Mouse (Mus musculus) embryonic facial prominence, embryonic 11.5 days (tissue): ENCODE measurements around the gene Cbx1. TPM values are rescaled to one million over a fixed set of nuclear protein-coding genes. Genes with fewer than 3 reads are reported as not detected.

Experiments used
- ATAC-seq: fragments of 200-750 bp; cut with Nextera tagmentation; replicated peaks from 2 replicates; pipeline ENCODE4 v1.8.0; 2017; ENCODE audit warnings: low read depth; ENCODE audit not compliant: insufficient number of reproducible peaks, low FRiP score, low TSS enrichment
- DNase-seq: peaks from one replicate; pipeline ENCODE4 v3.0.0-alpha.2; 2015; ENCODE audit warnings: low spot score
- H3K27ac ChIP-seq: fragments of 300-500 bp; sonication (generic); replicated peaks from 2 replicates; pipeline ENCODE4 v1.5.1; 2014; ENCODE audit warnings: mild to moderate bottlenecking, low read depth, low read length, control low read depth
- H3K27me3 ChIP-seq: fragments of 300-500 bp; sonication (generic); 2 replicates; pipeline ENCODE4 v1.6.1; 2014; ENCODE audit warnings: mild to moderate bottlenecking, low read length, moderate library complexity, mixed read lengths; ENCODE audit not compliant: control insufficient read depth, insufficient read depth
- H3K36me3 ChIP-seq: fragments of 300-500 bp; sonication (generic); replicated peaks from 2 replicates; pipeline ENCODE4 v1.6.1; 2014; ENCODE audit warnings: low read depth, mild to moderate bottlenecking, low read length, moderate library complexity, mixed read lengths; ENCODE audit not compliant: control insufficient read depth, insufficient read depth
- H3K4me1 ChIP-seq: fragments of 300-500 bp; sonication (generic); 2 replicates; pipeline ENCODE4 v1.6.1; 2014; ENCODE audit warnings: low read length, mixed read lengths; ENCODE audit not compliant: control insufficient read depth, insufficient read depth
- H3K4me2 ChIP-seq: fragments of 300-500 bp; sonication (generic); 2 replicates; pipeline ENCODE4 v1.6.1; 2014; ENCODE audit warnings: low read depth, mild to moderate bottlenecking, control low read depth, low read length, moderate library complexity
- H3K4me3 ChIP-seq: fragments of 300-500 bp; sonication (generic); 2 replicates; pipeline ENCODE4 v1.5.1; 2014; ENCODE audit warnings: low read depth, low read length, control low read depth
- H3K9ac ChIP-seq: fragments of 300-500 bp; sonication (generic); replicated peaks from 2 replicates; pipeline ENCODE4 v1.6.1; 2014; ENCODE audit warnings: mild to moderate bottlenecking, control low read depth, low read length
- H3K9me3 ChIP-seq: fragments of 300-500 bp; sonication (generic); replicated peaks from 2 replicates; pipeline ENCODE4 v1.6.1; 2016; ENCODE audit warnings: mild to moderate bottlenecking, low read length, inconsistent platforms, mixed read lengths; ENCODE audit not compliant: control insufficient read depth
- WGBS: fragments of 180-500 bp; shearing (Covaris S2); extraction: QIAGEN DNeasy Blood & Tissue Kit; methylation state at CpG from one replicate; pipeline ENCODE4 v1.1.7; 2014; 5-methylcytosine and 5-hydroxymethylcytosine counted together
- polyA plus RNA-seq: library from polyadenylated mRNA; unstranded; fragments of >200 nt; fragmentation: Nextera tagmentation; extraction: Ambion mirVana; gene quantifications from 2 replicates; pipeline ENCODE4 v1.2.1, GENCODE M21; 2014

The Cbx1 gene
- polyA plus RNA-seq, 1 experiment from 2014 or later = 179 TPM

- Histone ChIP-seq H3K4me2 (no peak overlapping the region), H3K36me3 (peaks cover 2% of the 10 kb centered on the region; the same call in 1 of the 2 replicates), H3K9me3 (no peaks in the 10 kb centered on the region), H3K4me1 (peaks cover 23% of the 10 kb centered on the region), H3K27ac (no peak overlapping the region), H3K4me3 (no peak overlapping the region), H3K27me3 (no peaks in the 10 kb centered on the region), H3K9ac (peak overlapping the region; percentile 28; the same call in 1 of the 2 replicates)
- DNase-seq = no peak
- WGBS = 79% methylated on average over 9 of the region's 9 CpGs
- no peak for ATAC-seq
Observed at GRCm38 (mm10) chr11:96827917-96828316, 39.0 kb downstream of the Cbx1 start.

- Histone ChIP-seq H3K4me3 (peak overlapping the region; percentile 89), H3K4me2 (peak overlapping the region; percentile 82), H3K9ac (peak overlapping the region; percentile 90), H3K27me3 (no peaks in the 10 kb centered on the region), H3K27ac (no peak overlapping the region), H3K9me3 (no peaks in the 10 kb centered on the region), H3K4me1 (peaks cover 18% of the 10 kb centered on the region), H3K36me3 (peaks cover 2% of the 10 kb centered on the region; the same call in 1 of the 2 replicates)
- no peak for DNase-seq
- ATAC-seq = no peak
- WGBS = 17% methylated on average over 10 of the region's 10 CpGs
Observed at GRCm38 (mm10) chr11:96828881-96829280, 40.0 kb downstream of the Cbx1 start.

- Histone ChIP-seq H3K27ac (peak overlapping the region; percentile 97), H3K4me2 (peak overlapping the region; percentile 82), H3K27me3 (no peaks in the 10 kb centered on the region), H3K4me3 (peak overlapping the region; percentile 89), H3K36me3 (peaks cover 2% of the 10 kb centered on the region; the same call in 1 of the 2 replicates), H3K9ac (peak overlapping the region; percentile 90), H3K4me1 (peaks cover 15% of the 10 kb centered on the region), H3K9me3 (no peaks in the 10 kb centered on the region)
- peak; percentile 76 for DNase-seq
- under 1% methylated on average over 32 of the region's 33 CpGs for WGBS
- peak; percentile 53 for ATAC-seq
Observed at GRCm38 (mm10) chr11:96829403-96829812, 40.5 kb downstream of the Cbx1 start.

- H3K4me1 ChIP-seq = peaks cover 10% of the 10 kb centered on the region
- ATAC-seq = peak; percentile 100
- WGBS = under 1% methylated on average over 49 of the region's 51 CpGs
Observed at GRCm38 (mm10) chr11:96829813-96830538, 41.0 kb downstream of the Cbx1 start, which contains the start of gene Nfe2l1. TSS of gene Nfe2l1 (minus strand) at chr11:96829968.

GRCm38 (mm10) chr11:96830539-96831216, 41.8 kb downstream of the Cbx1 start:
- Histone ChIP-seq H3K4me2 (peak overlapping the region; percentile 49), H3K4me3 (peak overlapping the region; percentile 63), H3K4me1 (peaks cover 8% of the 10 kb centered on the region), H3K36me3 (peaks cover 2% of the 10 kb centered on the region; the same call in 1 of the 2 replicates), H3K9ac (peak overlapping the region; percentile 85), H3K9me3 (no peaks in the 10 kb centered on the region), H3K27ac (peak overlapping the region; percentile 88), H3K27me3 (no peaks in the 10 kb centered on the region)
- 22% methylated on average over 13 of the region's 13 CpGs for WGBS
- ATAC-seq (no peak), DNase-seq (no peak)

More at GRCm38 (mm10) chr11:96829813-96830538, 41.0 kb downstream of the Cbx1 start, which contains the start of gene Nfe2l1:
- Histone ChIP-seq H3K36me3 (peaks cover 2% of the 10 kb centered on the region; the same call in 1 of the 2 replicates), H3K27ac (peak within 1 kb of the TSS; percentile 97), H3K4me3 (peak within 1 kb of the TSS; percentile 89), H3K4me2 (peak within 1 kb of the TSS; percentile 82), H3K27me3 (no peaks in the 10 kb centered on the region), H3K9me3 (no peaks in the 10 kb centered on the region), H3K9ac (peak within 1 kb of the TSS; percentile 90)
- peak; percentile 99 for DNase-seq

GRCm38 (mm10) chr11:96831516-96831915, 42.6 kb downstream of the Cbx1 start:
- WGBS = 74% methylated on average over 4 of the region's 4 CpGs
- no peak overlapping the region for H3K4me3 ChIP-seq
- peaks cover 2% of the 10 kb centered on the region; the same call in 1 of the 2 replicates for H3K36me3 ChIP-seq
- ATAC-seq = no peak
- no peak overlapping the region for H3K4me2 ChIP-seq
- no peaks in the 10 kb centered on the region for H3K9me3 ChIP-seq
- no peak overlapping the region for H3K27ac ChIP-seq
- no peaks in the 10 kb centered on the region for H3K27me3 ChIP-seq
- no peak for DNase-seq
- peaks cover 6% of the 10 kb centered on the region for H3K4me1 ChIP-seq
- no peak overlapping the region for H3K9ac ChIP-seq

GRCm38 (mm10) chr11:96832541-96832940, 43.6 kb downstream of the Cbx1 start:
- ATAC-seq (no peak), DNase-seq (no peak)
- H3K4me2 ChIP-seq = no peak overlapping the region
- H3K4me3 ChIP-seq = no peak overlapping the region
- H3K9me3 ChIP-seq = no peaks in the 10 kb centered on the region
- WGBS = 81% methylated on average over 3 of the region's 3 CpGs
- H3K9ac ChIP-seq = no peak overlapping the region
- H3K27ac ChIP-seq = no peak overlapping the region
- H3K27me3 ChIP-seq = no peaks in the 10 kb centered on the region
- peaks cover 2% of the 10 kb centered on the region; the same call in 1 of the 2 replicates for H3K36me3 ChIP-seq
- no peaks in the 10 kb centered on the region; the same call in 1 of the 2 replicates for H3K4me1 ChIP-seq
